Mouse (Mus musculus) CD4-positive, CD25-positive, alpha-beta regulatory T cell, adult 2 months (primary cell): ENCODE measurements around the gene Cfap58.

Experiments
- DNase-seq: peaks from one replicate; pipeline ENCODE4 v3.0.0-alpha.2; 2012; ENCODE audit warnings: low read depth, low spot score

Gene Cfap58

GRCm38 (mm10) chr19:47937443-47938406, at the start of gene Cfap58:
Gene Cfap58, plus strand, starts transcription at chr19:47937675.
- DNase-seq, result peak; percentile 88

- DNase-seq, result peak; percentile 42
These were observed 49.4 kb upstream of the Cfap58 start for GRCm38 (mm10) chr19:47888037-47888436.

- peak; percentile 46 for DNase-seq
These were observed 46.9 kb upstream of the Cfap58 start for GRCm38 (mm10) chr19:47890489-47891130.

GRCm38 (mm10) chr19:47891562-47892312, 45.7 kb upstream of the Cfap58 start:
- DNase-seq, result no peak

- DNase-seq, result no peak
These were observed 44.4 kb upstream of the Cfap58 start for GRCm38 (mm10) chr19:47893092-47893491.

- peak; percentile 52 for DNase-seq
These were observed 38.9 kb upstream of the Cfap58 start for GRCm38 (mm10) chr19:47898472-47899079.

GRCm38 (mm10) chr19:47900012-47900411, 37.5 kb upstream of the Cfap58 start:
- peak; percentile 59 for DNase-seq

GRCm38 (mm10) chr19:47900558-47900957, 36.9 kb upstream of the Cfap58 start:
- no peak for DNase-seq

GRCm38 (mm10) chr19:47902316-47903201, 34.9 kb upstream of the Cfap58 start:
- DNase-seq, result no peak

- no peak for DNase-seq
These were observed 33.8 kb upstream of the Cfap58 start for GRCm38 (mm10) chr19:47903679-47904078.

- no peak for DNase-seq
These were observed 32.4 kb upstream of the Cfap58 start for GRCm38 (mm10) chr19:47905081-47905480.

- DNase-seq, result no peak
These were observed 31.9 kb upstream of the Cfap58 start for GRCm38 (mm10) chr19:47905603-47906002.

- DNase-seq, result no peak
These were observed 29.9 kb upstream of the Cfap58 start for GRCm38 (mm10) chr19:47907596-47907995.

GRCm38 (mm10) chr19:47908961-47909371, 28.5 kb upstream of the Cfap58 start:
- DNase-seq, result peak; percentile 22

- DNase-seq, result peak; percentile 63
These were observed 27.9 kb upstream of the Cfap58 start for GRCm38 (mm10) chr19:47909387-47910116.

- peak; percentile 74 for DNase-seq
These were observed 27.3 kb upstream of the Cfap58 start for GRCm38 (mm10) chr19:47910117-47910618.

GRCm38 (mm10) chr19:47910751-47911150, 26.7 kb upstream of the Cfap58 start:
- peak; percentile 64 for DNase-seq

GRCm38 (mm10) chr19:47913344-47913743, 24.1 kb upstream of the Cfap58 start:
- no peak for DNase-seq

GRCm38 (mm10) chr19:47914191-47914590, 23.3 kb upstream of the Cfap58 start:
- DNase-seq, result no peak

GRCm38 (mm10) chr19:47915251-47915650, 22.2 kb upstream of the Cfap58 start:
- DNase-seq, result peak; percentile 58
